Mouse (Mus musculus) liver, embryonic 14.5 days (tissue): ENCODE measurements around the gene Elmo2.

Experiments
- CTCF ChIP-seq: IDR thresholded peaks from 2 replicates; pipeline ENCODE4 v1.5.1; 2016; ENCODE audit warnings: antibody characterized with exemption, low read depth, control low read depth
- EP300 ChIP-seq: IDR thresholded peaks from 2 replicates; pipeline ENCODE4 v1.6.1; 2016; ENCODE audit warnings: antibody characterized with exemption, low read depth

DNA sequence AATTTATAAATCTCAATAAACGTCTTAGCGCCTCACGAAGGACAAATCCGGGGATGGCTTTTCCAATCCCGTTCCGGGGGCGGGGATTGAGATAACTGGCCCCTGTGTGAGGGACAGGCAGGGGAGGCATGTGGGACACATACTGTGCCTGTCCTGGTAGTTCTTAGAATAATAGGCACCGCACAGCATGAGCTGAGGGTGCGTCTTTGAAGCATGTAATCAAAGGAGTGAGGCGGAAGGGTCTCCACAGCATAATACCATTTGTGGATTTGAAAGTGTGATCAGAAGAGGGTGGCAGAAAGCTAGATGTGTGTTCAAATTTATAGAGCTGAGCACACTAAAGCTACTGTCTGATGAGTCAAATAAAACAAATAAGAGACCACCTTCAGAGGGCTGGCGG is 79.9 kb downstream of the Elmo2 start:
- TF ChIP-seq CTCF (no peak), EP300 (no peak)
